Mouse (Mus musculus) gonadal fat pad, adult 2 months (tissue): Measurements from ENCODE around the gene Twf2. TPM values are rescaled to one million over a fixed set of nuclear protein-coding genes. Genes with fewer than 3 reads are reported as not detected.
"Not testable (repeated sequence)": the region's sequence is repeated elsewhere in the genome, so short reads cannot be mapped to it uniquely, and the experiment has no call there.

Experiments
- DNase-seq: peaks from one replicate; pipeline ENCODE4 v3.0.0-alpha.2; 2012; ENCODE audit warnings: low read depth
- polyA plus RNA-seq: library from polyadenylated mRNA; depleted of rRNA; stranded (reverse); fragments of >200 nt; gene quantifications from 2 replicates; pipeline ENCODE4 v1.2.3, GENCODE M21; 2012; rRNA removed

Gene Twf2
- polyA plus RNA-seq, result 41.8 and 55.0 TPM in 2 replicates

- no peak for DNase-seq
Measured at GRCm38 (mm10) chr9:106202819-106203636, at the start of gene Twf2. TSS of gene Twf2 (plus strand) at chr9:106203108.

DNA sequence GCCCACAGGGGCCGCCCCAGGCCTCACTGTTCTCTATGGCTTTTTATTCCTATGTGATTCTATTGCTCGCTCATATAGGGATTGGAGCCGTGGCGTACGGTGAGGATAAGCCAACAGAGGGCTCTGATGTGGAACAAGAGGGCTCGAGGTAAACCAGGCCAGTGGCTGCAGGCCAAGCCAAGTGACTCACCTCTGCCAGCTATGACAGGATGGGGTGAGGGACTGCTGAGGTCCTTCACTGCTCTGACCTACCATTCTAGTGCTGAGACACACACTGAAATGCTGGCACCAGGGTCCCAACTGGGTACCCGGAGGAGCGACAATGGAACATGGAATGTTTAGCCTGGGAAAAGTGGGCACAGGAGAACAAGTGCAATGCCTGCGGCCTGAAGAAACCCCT lies 48.8 kb upstream of the Twf2 start:
- DNase-seq, result no peak

- no peak for DNase-seq
Measured at GRCm38 (mm10) chr9:106156419-106156818, 46.5 kb upstream of the Twf2 start.

GRCm38 (mm10) chr9:106156921-106157622 lies 45.8 kb upstream of the Twf2 start:
- no peak for DNase-seq

DNA sequence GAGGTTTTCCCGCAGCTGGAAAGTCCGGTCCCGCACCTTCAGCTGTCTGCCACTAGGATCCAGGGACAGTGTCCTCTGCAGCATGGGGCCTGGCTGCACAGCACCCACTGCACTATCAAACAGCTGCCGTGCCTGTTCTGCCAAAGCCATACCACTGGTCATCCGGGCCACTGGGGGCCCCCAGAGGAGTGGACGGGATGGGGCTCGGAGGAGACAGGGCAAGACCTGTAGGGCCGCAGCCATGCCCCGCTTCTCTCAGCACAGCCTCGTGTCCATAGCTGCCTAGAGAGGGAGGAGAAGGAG lies 45.3 kb upstream of the Twf2 start:
- DNase-seq, result no peak

- DNase-seq, result no peak
Measured at GRCm38 (mm10) chr9:106158037-106158491, 44.8 kb upstream of the Twf2 start, which contains the start of gene Glyctk. TSS of gene Glyctk (minus strand) at chr9:106158138.

DNA sequence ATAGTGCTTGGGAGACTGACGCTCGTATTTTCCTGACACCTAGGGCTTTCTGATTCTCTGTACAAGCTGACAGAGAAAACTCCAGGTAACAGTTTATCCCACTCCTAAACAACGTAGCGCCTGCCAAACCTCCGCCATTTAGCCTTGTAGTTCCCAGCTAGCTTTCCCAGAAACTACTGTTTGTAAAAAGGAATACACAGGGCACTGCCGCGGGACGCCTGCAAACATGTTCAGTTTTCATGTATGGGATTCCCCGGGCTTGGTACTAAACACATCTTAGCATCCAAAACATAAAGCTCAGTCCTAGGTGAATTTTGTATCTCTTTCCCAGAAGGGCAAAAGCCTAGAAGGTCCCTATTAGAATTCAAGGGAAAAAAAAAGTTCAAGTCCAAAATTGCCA lies 43.7 kb upstream of the Twf2 start:
- DNase-seq, result no peak

- DNase-seq, result no peak
Measured at GRCm38 (mm10) chr9:106159784-106160301, 43.1 kb upstream of the Twf2 start.

DNA sequence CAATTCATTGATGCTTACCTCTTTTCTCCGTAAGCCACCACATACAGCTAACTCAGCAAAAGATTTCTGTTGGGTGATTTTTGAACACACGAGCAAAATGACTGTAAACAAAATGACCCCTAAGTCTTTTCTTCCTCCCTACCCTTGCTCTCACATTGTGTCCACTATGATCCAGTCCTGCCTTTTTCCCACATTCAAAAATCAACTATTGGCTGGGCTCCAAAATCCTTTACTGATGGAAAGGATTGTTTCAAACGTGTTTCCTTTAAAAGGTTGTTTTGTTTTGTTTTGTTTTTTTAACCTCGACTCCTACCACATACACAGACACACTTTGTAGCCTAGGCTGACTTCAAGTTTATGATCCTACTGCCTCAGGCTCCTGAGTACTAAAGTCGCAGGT lies 42.5 kb upstream of the Twf2 start:
- no peak for DNase-seq

DNA sequence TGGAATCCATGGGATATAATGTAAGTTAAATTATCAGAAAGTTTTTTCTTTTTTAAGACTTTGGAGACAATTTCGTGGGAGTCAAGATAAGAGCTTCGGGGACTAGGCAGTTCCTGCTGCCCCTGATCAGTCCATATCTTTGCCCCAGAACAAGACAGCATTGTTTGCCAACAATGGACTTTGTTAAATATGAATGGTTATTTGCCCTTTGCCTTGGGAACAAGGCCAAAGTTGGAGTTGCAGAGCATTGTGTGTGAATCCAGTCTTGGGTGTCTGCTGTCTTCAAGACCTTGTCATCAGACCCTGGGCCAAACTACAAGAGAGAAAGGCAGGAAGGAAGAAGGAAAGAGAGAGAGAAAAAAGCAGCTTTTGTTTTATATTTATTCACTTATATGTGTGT lies 36.2 kb upstream of the Twf2 start:
- no peak for DNase-seq

DNA sequence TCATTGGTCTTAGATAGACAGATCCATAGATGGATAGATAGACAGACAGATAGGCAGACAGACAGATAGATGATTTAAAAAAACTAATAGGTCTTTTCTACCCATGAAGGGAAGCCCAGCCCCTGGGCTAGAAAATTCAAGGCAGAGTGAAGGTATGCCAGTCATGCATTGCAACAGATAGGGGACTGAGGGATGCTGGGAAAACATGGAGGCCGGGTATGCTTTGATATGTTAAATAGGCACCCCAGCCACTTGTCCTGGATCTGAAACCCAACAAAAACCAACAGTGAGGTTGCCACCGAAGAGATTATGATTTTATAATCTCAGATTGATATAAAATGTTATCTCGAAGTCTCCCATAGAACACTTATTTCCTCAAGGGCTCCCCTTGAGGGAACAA lies 35.7 kb upstream of the Twf2 start:
- DNase-seq, result no peak

GRCm38 (mm10) chr9:106167703-106168102 lies 35.2 kb upstream of the Twf2 start:
- DNase-seq, result no peak

DNA sequence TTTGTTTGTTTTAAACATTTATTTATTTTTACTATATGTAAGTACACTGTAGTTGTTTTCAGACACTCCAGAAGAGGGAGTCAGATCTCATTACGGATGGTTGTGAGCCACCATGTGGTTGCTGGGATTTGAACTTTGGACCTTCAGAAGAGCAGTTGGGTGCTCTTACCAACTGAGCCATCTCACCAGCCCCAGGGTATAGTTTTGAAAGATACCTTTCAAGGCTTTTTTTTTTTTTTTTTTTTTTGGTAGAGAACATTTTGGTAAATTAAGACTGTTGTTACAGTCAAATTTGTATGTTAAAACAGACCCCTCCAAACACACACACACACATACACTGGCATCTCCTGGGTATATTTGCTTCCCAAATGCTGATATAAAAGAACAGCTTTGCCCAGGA lies 33.9 kb upstream of the Twf2 start:
- DNase-seq, result not testable (repeated sequence)

DNA sequence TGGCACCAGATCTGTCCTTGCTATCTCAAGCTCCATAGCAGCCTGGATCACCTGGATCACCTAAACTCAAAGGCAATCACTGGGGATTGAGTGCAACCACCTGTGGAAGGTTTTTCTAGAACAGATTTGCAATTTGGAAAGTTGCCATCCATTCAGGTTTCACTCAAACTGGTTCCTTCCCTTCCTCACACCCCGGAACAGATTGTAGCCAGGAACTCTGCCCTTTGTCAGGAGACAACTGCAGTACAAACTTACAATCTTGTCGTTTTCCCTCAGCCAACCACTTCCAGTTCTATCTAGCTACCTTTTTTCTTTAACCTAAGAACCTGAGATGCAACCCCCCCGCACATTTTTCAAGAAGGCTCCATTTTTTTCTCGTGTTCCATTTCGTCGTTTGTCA lies 33.0 kb upstream of the Twf2 start:
- no peak for DNase-seq

DNA sequence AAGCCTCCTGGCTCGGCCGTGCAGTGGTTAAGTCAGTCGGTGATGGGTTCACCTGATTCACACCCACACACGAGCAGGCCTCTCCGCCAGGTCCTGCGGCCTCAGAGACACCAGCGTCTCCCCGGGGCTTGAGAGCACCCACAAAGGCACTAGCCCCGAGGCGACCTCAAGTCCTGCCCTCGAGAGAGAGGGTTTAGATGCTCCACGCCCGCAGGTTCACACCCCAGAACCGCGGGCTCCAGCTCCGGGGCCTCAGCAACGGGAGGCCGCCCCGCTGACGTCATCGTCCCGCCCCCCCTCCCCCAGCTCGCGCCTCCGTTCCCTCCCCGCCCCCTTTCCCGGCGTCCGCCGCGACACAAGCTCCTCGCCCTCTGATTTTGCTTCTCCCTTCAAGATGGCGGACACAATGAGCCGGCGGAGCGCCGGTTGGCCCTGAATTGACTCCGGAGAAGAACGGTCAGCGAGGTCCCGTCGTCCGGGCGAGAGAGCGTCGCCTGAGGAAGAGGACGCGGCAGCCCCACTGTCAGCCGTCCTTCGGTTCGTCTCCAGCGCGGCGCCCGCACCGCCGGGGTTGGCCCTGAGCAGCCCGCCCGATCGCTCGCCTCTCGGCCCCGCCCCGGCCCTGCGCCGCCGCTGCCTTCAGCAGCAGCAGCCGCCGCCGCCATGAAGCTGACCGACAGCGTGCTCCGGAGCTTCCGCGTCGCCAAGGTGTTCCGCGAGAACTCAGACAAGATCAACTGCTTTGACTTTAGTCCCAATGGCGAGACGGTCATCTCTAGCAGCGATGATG lies 32.2 kb upstream of the Twf2 start, which contains the start of gene Wdr82:
Gene Wdr82, plus strand, starts transcription at position 373 of the 790 bp plus-strand sequence.
- no peak for DNase-seq

DNA sequence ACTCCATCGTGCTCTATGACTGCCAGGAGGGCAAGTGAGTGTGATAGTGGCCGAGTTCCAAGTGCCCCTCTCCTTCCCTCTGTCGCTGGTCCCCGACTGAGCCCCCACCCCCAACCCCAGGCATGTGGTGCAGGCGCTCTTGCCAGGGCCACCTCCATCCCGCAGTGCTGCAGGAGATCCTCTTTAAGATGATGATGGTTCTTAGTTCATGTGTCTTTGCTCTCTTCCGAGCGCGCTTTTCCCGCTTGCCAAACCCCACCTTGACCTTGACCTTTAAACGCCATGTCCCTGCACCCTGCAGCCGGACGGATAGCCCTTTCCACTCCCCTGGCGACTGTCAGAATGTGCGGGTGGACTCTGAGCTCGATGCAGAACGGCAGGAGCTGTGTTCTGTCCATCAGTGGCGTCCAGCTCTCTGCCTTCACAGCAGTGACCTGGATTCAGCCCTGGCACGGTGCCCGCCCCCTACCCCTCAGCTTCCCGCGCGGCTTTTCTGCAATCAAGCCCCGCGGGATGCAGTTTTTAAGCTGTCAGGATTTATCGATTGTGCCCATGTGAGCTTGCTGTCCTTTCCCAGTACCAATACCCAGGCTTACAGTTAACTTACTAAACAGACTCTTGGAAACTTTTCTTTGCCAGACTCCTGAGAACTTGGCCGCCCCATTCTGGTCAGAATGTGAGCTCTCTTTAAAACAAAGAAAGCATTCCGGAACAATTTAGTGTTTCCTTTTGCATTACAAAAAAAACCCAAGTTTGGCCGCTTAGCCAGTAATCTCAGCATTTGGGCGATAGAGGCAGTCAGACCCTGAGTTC lies 31.4 kb upstream of the Twf2 start:
- no peak for DNase-seq

GRCm38 (mm10) chr9:106172527-106172926 lies 30.4 kb upstream of the Twf2 start:
- DNase-seq, result no peak

GRCm38 (mm10) chr9:106173363-106173762 lies 29.5 kb upstream of the Twf2 start:
- DNase-seq, result no peak

GRCm38 (mm10) chr9:106175552-106176200 lies 27.2 kb upstream of the Twf2 start:
- no peak for DNase-seq

- DNase-seq, result no peak
Measured at GRCm38 (mm10) chr9:106176769-106177168, 26.1 kb upstream of the Twf2 start.

DNA sequence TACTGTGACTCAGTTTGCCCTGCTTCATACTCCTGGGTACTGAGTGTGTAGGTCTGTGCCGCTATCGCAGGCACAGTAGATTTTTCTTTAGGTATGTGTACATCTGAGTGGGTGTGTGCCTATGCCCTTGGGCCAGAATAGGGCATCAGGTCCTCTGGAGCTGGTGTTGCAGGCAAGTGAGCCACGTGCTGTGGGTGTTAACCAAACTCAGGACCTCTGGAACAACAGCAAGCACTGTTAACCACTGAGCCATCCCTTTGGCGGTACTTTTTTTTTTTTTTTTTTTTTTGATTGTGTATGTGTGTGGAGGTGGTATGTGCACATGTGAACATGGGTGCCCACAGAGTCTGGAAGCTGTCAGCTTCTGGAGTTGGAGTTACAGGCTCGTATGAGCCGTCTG lies 25.1 kb upstream of the Twf2 start:
- no peak for DNase-seq
